Mouse (Mus musculus) layer of hippocampus, postnatal 10 days (tissue): ENCODE measurements at regions not wholly inside any gene's neighbourhood (a gene's known extent, or its start where the extent isn't known, plus 50 kb on each side); places are given as distances from the start of the nearest gene placed in this dataset.
"Not testable (repeated sequence)": the region's sequence is repeated elsewhere in the genome, so short reads cannot be mapped to it uniquely, and the experiment has no call there.

ENCODE experiments used
- DNase-seq, 2 experiments: peaks; one replicate each; pipeline ENCODE4 v3.0.0; 2021; ENCODE audit warnings: low spot score in 2 of 2

GRCm38 (mm10) chr5:18502831-18503230, 142.7 kb upstream of the Gnai1 start:
- DNase-seq, result no peak

- no peak for DNase-seq
These were observed 134.2 kb upstream of the Gnai1 start for GRCm38 (mm10) chr5:18494305-18494704.

- no peak for DNase-seq
These were observed 129.6 kb upstream of the Gnai1 start for GRCm38 (mm10) chr5:18489709-18490108.

- DNase-seq, result no peak
These were observed 127.1 kb upstream of the Gnai1 start for GRCm38 (mm10) chr5:18487076-18487772.

- DNase-seq, result no peak
These were observed 124.2 kb upstream of the Gnai1 start for GRCm38 (mm10) chr5:18484376-18484775.

- no peak for DNase-seq
These were observed 118.3 kb upstream of the Gnai1 start for GRCm38 (mm10) chr5:18478420-18478819.

- no peak for DNase-seq
These were observed 117.3 kb upstream of the Gnai1 start for GRCm38 (mm10) chr5:18477372-18478017.

- DNase-seq, result no peak
These were observed 112.0 kb upstream of the Gnai1 start for GRCm38 (mm10) chr5:18472114-18472513.

GRCm38 (mm10) chr5:18457771-18458170, 97.6 kb upstream of the Gnai1 start:
- no peak for DNase-seq

GRCm38 (mm10) chr5:18456196-18456595, 96.0 kb upstream of the Gnai1 start:
- no peak for DNase-seq

GRCm38 (mm10) chr5:18452871-18453757, 93.0 kb upstream of the Gnai1 start:
- DNase-seq, result not testable (repeated sequence)

- no peak for DNase-seq
These were observed 89.1 kb upstream of the Gnai1 start for GRCm38 (mm10) chr5:18449261-18449660.

- no peak for DNase-seq
These were observed 88.1 kb upstream of the Gnai1 start for GRCm38 (mm10) chr5:18448330-18448670.

GRCm38 (mm10) chr5:18447665-18448329, 87.6 kb upstream of the Gnai1 start:
- DNase-seq, result no peak

- DNase-seq, result peak; percentile 79 to 80
These were observed 85.8 kb upstream of the Gnai1 start for GRCm38 (mm10) chr5:18445969-18446368.

- no peak for DNase-seq
These were observed 79.8 kb upstream of the Gnai1 start for GRCm38 (mm10) chr5:18439986-18440385.

GRCm38 (mm10) chr5:18439281-18439680, 79.1 kb upstream of the Gnai1 start:
- DNase-seq, result no peak

GRCm38 (mm10) chr5:18436099-18436748, 76.1 kb upstream of the Gnai1 start:
- no peak for DNase-seq

GRCm38 (mm10) chr5:18434245-18434644, 74.1 kb upstream of the Gnai1 start:
- DNase-seq, result no peak

- no peak for DNase-seq
These were observed 73.1 kb upstream of the Gnai1 start for GRCm38 (mm10) chr5:18433287-18433686.

GRCm38 (mm10) chr5:18425098-18425497, 64.9 kb upstream of the Gnai1 start:
- no peak for DNase-seq
